Mouse (Mus musculus): ENCODE results near the gene Rorb.

Rorb gene

GRCm38 (mm10) chr19:18881162-18881561 is 229.8 kb downstream of the Rorb start:
- no peak for TF ChIP-seq GATA4 (IDR thresholded peaks at IDR 0.05; ENCODE audit: insufficient replicate concordance, low read length)
